Mouse (Mus musculus): Measurements from ENCODE around the gene Mup14. TPM values are rescaled to one million over a fixed set of nuclear protein-coding genes. Genes with fewer than 3 reads are reported as not detected.

The Mup14 gene
- not detected in 2 replicates for polyA plus RNA-seq (2012; ENCODE audit: low replicate concordance)

GRCm38 (mm10) chr4:61303900-61304299 lies at the start of gene Mup14:
Mup14 (minus strand) TSS chr4:61304000.

Other genes starting within 250 kb of the Mup14 start
- gene Mup13, start 75.7 kb downstream of the Mup14 start, polyA plus RNA-seq (2012; ENCODE audit: low replicate concordance) = not detected in 2 replicates
- gene Mup15, start 135.7 kb upstream of the Mup14 start, polyA plus RNA-seq (2012; ENCODE audit: low replicate concordance) = not detected in 2 replicates
- gene Mup16, start 215.5 kb upstream of the Mup14 start, polyA plus RNA-seq (2012; ENCODE audit: low replicate concordance) = not detected in 2 replicates